Mouse (Mus musculus): Measurements from ENCODE around the gene Mynn.

DNA sequence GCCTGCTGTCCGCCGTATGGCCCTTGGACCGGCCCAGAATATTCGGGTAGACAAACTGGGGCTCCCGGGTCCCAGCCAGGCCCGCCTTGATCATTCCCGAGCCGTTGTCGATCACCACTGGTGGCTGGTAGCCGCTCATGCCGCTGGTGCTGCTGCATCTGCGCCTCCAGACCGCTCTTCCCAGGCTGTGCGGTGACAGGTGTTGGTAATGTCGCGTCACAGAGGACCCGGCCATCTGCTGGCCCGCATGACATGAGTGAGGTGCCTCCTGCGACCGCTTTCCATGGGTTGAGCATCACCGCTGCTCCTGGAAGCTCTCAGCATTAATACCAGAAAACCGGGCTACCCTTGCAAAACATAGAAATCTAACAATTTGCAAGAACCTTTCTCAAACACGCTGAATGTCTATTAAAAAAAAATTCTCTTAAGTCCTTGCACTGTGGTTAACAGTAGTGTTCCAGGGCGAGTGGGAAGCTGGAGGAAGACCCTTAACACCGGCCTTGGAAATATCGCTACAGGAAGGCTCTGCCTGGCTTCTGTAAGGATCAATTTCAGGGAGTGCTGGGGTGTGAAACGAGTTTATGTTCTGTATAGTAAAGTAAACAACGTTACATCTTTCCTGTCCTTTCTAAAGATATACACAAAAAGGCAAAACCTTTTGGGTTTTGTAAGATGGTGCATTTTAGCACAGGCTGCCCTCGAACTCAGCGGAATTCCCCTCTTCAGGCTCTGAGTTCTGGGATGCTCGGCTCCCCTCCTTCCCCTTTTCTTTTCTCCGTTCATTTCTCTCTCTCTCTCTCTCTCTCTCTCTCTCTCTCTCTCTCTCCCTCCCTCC, 1.9 kb upstream of the Mynn start, which contains the start of gene Actrt3:
- no peak for TF ChIP-seq POLR2A (IDR thresholded peaks at IDR 0.05; ENCODE audit: borderline replicate concordance, low read depth, low read length)
- TF ChIP-seq CTCF (IDR thresholded peaks at IDR 0.05; ENCODE audit: low read depth, low read length): no peak
